Mouse (Mus musculus) macrophage (primary cell): ENCODE results near the gene Rere. TPM values are rescaled to one million over a fixed set of nuclear protein-coding genes. Genes with fewer than 3 reads are reported as not detected.

Source experiments
- H3K27ac ChIP-seq: fragments of 350-480 bp; formaldehyde crosslinking; 2 replicates; pipeline ENCODE4 v1.9.0; 2021
- H3K36me3 ChIP-seq: fragments of 350-480 bp; formaldehyde crosslinking; 2 replicates; pipeline ENCODE4 v1.9.0; 2021; ENCODE audit errors: inconsistent target
- H3K4me3 ChIP-seq: fragments of 350-480 bp; formaldehyde crosslinking; 2 replicates; pipeline ENCODE4 v1.9.0; 2021; ENCODE audit errors: inconsistent target
- H3K79me2 ChIP-seq: fragments of 350-480 bp; formaldehyde crosslinking; 2 replicates; pipeline ENCODE4 v1.9.0; 2021; ENCODE audit errors: inconsistent target
- WGBS: methylation state at CpG from one replicate; pipeline ENCODE4 v1.1.7; 2026; ENCODE audit warnings: inconsistent platforms; ENCODE audit not compliant: missing documents; 5-methylcytosine and 5-hydroxymethylcytosine counted together
- polyA plus RNA-seq: library from polyadenylated mRNA; stranded (reverse); fragments of 250-400 nt; gene quantifications from 3 replicates; pipeline ENCODE4 v1.2.4, GENCODE M21; 2018; ENCODE audit warnings: inconsistent platforms

Rere gene
- polyA plus RNA-seq, 1 experiment from 2014 or later, result 55.3 TPM

- H3K36me3 ChIP-seq, result no peaks in the 10 kb centered on the region
- no peak overlapping the region for H3K27ac ChIP-seq
- no peak overlapping the region for H3K4me3 ChIP-seq
- peaks cover 10% of the 10 kb centered on the region; the same call in 1 of the 2 replicates for H3K79me2 ChIP-seq
- WGBS, result 63% methylated on average over 3 of the region's 3 CpGs
Measured at GRCm38 (mm10) chr4:150382504-150382903, 101.1 kb downstream of the Rere start.

DNA sequence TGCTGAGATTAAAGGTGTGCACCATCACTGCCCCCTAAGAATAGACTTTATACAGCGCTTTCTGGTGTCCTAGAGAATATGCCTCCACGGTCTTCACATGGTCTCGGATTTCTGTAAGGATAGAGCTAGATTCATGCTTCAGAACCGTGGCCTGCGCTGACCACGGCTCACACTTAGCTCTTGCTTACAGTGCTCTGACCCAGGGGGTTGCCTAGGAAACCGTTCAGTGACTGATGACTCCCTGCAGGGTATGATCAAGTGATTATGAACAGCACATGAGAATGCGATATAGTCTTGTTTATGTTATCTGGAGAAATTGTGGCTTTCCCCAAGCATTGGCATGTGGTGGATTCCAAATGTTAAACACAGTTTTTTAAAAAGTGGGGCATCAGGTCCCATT is 103.0 kb downstream of the Rere start:
- Histone ChIP-seq H3K27ac (no peak overlapping the region), H3K79me2 (no peaks in the 10 kb centered on the region; the same call in 1 of the 2 replicates), H3K4me3 (no peak overlapping the region), H3K36me3 (no peaks in the 10 kb centered on the region)
- 93% methylated on average over 8 of the region's 8 CpGs for WGBS

GRCm38 (mm10) chr4:150384899-150385298 is 103.5 kb downstream of the Rere start:
- no peaks in the 10 kb centered on the region for H3K36me3 ChIP-seq
- H3K4me3 ChIP-seq, result no peak overlapping the region
- H3K79me2 ChIP-seq, result no peaks in the 10 kb centered on the region; the same call in 1 of the 2 replicates
- H3K27ac ChIP-seq, result no peak overlapping the region
- 88% methylated on average over 3 of the region's 3 CpGs for WGBS

DNA sequence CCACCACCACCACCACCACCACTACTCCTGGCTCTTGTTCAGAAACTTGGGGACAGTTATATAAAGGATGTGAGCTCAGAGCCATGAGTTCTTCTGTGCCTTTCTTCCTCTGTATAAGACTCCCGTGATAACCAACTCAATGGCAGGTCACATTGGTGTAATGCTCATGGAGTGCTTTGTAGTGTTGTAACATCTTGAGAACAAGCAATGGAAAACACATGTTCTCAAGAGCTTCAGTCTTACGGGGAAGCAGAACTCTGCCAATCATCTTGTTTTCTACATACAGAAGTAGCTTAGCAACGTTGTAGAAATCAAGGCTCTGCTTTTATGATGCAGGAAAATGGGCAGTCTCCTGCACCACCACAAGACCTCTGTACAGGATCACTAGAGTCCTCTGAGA is 107.1 kb downstream of the Rere start:
- WGBS, result 26% methylated on average over 3 of the region's 3 CpGs
- Histone ChIP-seq H3K4me3 (no peak overlapping the region), H3K27ac (no peak overlapping the region), H3K36me3 (no peaks in the 10 kb centered on the region), H3K79me2 (peaks cover 8% of the 10 kb centered on the region; the same call in 1 of the 2 replicates)

GRCm38 (mm10) chr4:150393607-150394006 is 112.2 kb downstream of the Rere start:
- peaks cover 18% of the 10 kb centered on the region; the same call in 1 of the 2 replicates for H3K79me2 ChIP-seq
- H3K27ac ChIP-seq, result no peak overlapping the region
- H3K36me3 ChIP-seq, result no peaks in the 10 kb centered on the region
- 88% methylated on average over 8 of the region's 8 CpGs for WGBS
- no peak overlapping the region for H3K4me3 ChIP-seq

- H3K36me3 ChIP-seq, result no peaks in the 10 kb centered on the region
- WGBS, result 98% methylated on average over 4 of the region's 4 CpGs
- H3K79me2 ChIP-seq, result peaks cover 23% of the 10 kb centered on the region; the same call in 1 of the 2 replicates
- H3K4me3 ChIP-seq, result no peak overlapping the region
- H3K27ac ChIP-seq, result no peak overlapping the region
Measured at GRCm38 (mm10) chr4:150394091-150394490, 112.6 kb downstream of the Rere start.

- Histone ChIP-seq H3K79me2 (peaks cover 31% of the 10 kb centered on the region; the same call in 1 of the 2 replicates), H3K4me3 (no peak overlapping the region), H3K36me3 (no peaks in the 10 kb centered on the region), H3K27ac (no peak overlapping the region)
Measured at GRCm38 (mm10) chr4:150396339-150396738, 114.9 kb downstream of the Rere start.

DNA sequence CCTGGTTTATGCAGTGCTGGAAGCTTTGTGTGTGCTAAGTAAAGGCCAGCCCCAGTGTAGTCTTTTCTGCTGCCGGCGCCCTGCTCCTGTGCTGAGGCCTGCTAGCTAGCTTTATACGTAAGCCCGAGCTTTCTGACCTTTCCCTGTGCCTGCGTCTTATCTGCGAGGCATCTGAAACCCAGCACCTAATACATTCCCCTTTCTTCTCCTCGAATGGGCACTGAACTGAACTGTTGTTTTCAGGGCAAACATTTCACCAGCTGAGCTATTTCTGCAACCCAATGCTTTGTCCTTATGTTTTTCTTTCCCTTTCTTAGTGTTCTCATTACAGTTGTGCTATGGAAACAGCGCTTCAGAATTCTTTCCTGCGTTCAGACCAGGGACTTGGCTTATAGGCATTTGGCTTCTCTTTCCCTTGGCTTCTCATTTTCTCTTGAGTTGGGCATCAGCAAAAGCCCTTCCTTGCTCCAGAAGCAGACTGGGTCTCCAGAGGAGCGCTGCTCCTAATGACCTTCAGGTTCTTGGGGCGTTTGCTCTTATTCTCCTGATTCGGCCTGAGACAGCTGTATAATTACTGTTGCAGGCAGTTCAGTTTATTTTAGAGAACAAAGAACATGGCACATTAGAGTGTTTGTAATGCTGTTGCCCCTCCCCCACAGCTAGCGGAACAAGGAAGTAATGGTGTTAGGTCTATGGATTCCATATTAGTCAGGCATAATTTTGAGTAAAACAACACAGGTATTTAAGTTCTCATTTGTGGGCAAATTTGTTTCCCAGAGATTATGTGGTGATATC is 115.6 kb downstream of the Rere start:
- Histone ChIP-seq H3K79me2 (peaks cover 28% of the 10 kb centered on the region; the same call in 1 of the 2 replicates), H3K36me3 (no peaks in the 10 kb centered on the region), H3K4me3 (no peak overlapping the region), H3K27ac (no peak overlapping the region)
- WGBS, result 79% methylated on average over 13 of the region's 13 CpGs

- Histone ChIP-seq H3K27ac (no peak overlapping the region), H3K4me3 (no peak overlapping the region), H3K79me2 (peaks cover 41% of the 10 kb centered on the region; the same call in 1 of the 2 replicates), H3K36me3 (no peaks in the 10 kb centered on the region)
- 66% methylated on average over 2 of the region's 2 CpGs for WGBS
Measured at GRCm38 (mm10) chr4:150399032-150399431, 117.6 kb downstream of the Rere start.

DNA sequence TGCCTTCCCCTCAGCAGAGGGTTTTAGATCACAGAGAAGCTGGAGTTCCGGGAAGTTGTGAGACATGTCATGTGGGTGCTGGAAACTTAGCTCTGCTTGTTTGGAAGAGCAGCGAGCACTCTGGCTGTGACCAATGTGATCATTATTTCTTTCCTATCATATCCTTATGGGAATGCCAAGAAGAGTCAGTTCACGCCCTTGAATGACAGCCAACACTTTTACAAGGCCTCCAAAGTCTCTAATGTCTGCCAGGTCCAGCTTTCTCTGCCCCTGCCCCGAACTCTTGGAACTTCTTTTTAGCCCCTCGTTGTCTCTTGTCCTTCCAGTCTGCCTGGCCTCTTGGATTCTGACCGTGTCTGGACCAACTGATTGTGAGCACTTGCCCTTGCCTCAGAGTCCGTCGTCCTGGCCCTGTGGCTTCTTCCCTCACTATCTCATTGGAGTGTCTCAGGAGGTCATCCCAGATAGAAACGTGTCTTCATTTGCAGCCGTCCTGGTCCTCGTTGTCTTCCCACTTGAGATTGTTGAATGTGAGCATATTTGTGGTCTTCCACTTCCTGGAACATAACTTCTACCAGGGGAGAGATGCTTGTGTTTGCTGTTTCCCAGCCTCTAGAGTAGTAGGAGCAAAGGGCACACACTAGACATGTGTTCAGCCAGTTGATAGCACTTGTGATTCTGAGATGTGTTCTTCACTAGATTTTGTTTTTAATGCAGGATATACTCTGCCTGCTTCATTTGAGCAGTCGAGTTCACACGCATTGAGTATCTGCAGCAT is 120.6 kb downstream of the Rere start:
- H3K36me3 ChIP-seq, result no peaks in the 10 kb centered on the region; the same call in 1 of the 2 replicates
- H3K27ac ChIP-seq, result no peak overlapping the region
- 69% methylated on average over 13 of the region's 13 CpGs for WGBS
- H3K4me3 ChIP-seq, result no peak overlapping the region
- H3K79me2 ChIP-seq, result peaks cover 43% of the 10 kb centered on the region; the same call in 1 of the 2 replicates

GRCm38 (mm10) chr4:150402608-150402985 is 121.2 kb downstream of the Rere start:
- Histone ChIP-seq H3K4me3 (no peak overlapping the region), H3K36me3 (no peaks in the 10 kb centered on the region; the same call in 1 of the 2 replicates), H3K79me2 (peaks cover 41% of the 10 kb centered on the region; the same call in 1 of the 2 replicates), H3K27ac (no peak overlapping the region)
- 99% methylated on average over 4 of the region's 4 CpGs for WGBS

DNA sequence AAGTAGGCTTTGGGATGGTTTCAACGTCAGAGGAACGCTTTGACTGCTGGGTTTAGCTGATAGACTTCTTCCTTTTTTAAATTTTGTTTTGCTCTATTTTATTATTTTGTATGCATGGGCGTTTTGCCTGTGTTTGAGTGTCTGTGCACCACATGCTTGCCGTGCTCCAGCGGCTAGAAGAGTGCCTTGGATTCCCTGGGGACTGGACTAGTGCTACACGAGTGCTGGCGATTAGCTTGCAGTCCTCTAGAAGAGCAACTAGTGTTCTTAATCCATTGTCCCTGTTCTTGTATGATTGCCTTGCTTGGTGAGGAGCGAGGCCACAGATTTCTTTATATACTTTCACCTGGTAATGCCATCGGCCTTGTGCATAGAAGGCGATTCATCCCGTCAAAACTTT is 122.5 kb downstream of the Rere start:
- peaks cover 29% of the 10 kb centered on the region; the same call in 1 of the 2 replicates for H3K79me2 ChIP-seq
- 93% methylated on average over 11 of the region's 11 CpGs for WGBS
- H3K4me3 ChIP-seq, result no peak overlapping the region
- no peak overlapping the region for H3K27ac ChIP-seq
- H3K36me3 ChIP-seq, result no peaks in the 10 kb centered on the region; the same call in 1 of the 2 replicates

DNA sequence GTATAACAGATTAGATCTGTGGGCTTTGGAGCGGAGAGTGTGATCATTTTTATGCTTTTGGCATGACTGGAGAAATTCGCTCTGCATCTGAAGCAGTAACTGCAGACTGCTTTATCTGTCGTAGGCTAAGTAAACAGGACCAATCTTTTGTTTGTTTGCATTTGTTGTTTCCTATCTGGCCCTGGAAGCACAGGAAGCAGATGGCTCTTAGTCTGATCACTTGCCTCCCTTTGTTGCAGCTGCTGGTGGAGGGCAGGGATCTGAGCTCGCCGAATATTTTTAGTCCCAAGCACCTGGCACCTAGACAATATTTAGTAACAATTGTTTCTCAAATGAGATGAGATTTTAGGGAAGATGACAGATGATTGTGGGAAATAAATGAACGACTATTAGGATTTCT is 123.1 kb downstream of the Rere start:
- no peaks in the 10 kb centered on the region; the same call in 1 of the 2 replicates for H3K36me3 ChIP-seq
- H3K79me2 ChIP-seq, result peaks cover 25% of the 10 kb centered on the region; the same call in 1 of the 2 replicates
- no peak overlapping the region for H3K27ac ChIP-seq
- 77% methylated on average over 6 of the region's 6 CpGs for WGBS
- no peak overlapping the region for H3K4me3 ChIP-seq

DNA sequence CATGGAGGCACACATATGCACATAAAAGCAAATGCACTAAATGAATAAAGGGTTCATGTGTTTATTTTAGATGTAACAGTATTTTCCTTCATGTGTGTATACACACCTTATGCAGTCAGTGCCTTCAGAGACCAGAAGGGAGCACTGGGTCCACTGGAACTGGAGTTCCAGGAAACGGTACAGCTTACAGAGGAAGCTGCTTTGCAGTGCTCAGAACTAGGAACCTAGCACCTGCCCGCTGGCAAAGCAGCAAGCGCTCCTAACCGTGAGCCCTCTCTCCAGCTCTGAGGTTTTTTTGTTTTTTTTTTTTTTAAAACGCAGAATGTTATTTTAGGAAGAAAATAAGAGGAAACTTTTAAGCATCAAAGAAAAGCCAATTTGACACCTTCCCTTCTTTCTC is 124.3 kb downstream of the Rere start:
- H3K36me3 ChIP-seq, result no peaks in the 10 kb centered on the region; the same call in 1 of the 2 replicates
- H3K27ac ChIP-seq, result no peak overlapping the region
- no peak overlapping the region for H3K4me3 ChIP-seq
- WGBS, result 50% methylated on average over 5 of the region's 5 CpGs
- peaks cover 20% of the 10 kb centered on the region; the same call in 1 of the 2 replicates for H3K79me2 ChIP-seq

GRCm38 (mm10) chr4:150406320-150406719 is 124.9 kb downstream of the Rere start:
- H3K79me2 ChIP-seq, result peaks cover 20% of the 10 kb centered on the region; the same call in 1 of the 2 replicates
- WGBS, result 89% methylated on average over 21 of the region's 21 CpGs
- no peaks in the 10 kb centered on the region; the same call in 1 of the 2 replicates for H3K36me3 ChIP-seq
- H3K4me3 ChIP-seq, result no peak overlapping the region
- H3K27ac ChIP-seq, result no peak overlapping the region
